Mouse (Mus musculus) limb, embryonic 11.5 days (tissue): ENCODE results near the gene Plcl2. TPM values are rescaled to one million over a fixed set of nuclear protein-coding genes. Genes with fewer than 3 reads are reported as not detected.
"Not testable (repeated sequence)": the region's sequence is repeated elsewhere in the genome, so short reads cannot be mapped to it uniquely, and the experiment has no call there.

Source experiments
- ATAC-seq: fragments of 200-750 bp; cut with Nextera tagmentation; 2 replicates; pipeline ENCODE4 v1.8.0; 2017; ENCODE audit warnings: low read depth; ENCODE audit not compliant: insufficient number of reproducible peaks, low FRiP score, low TSS enrichment
- DNase-seq: peaks from one replicate; pipeline ENCODE4 v3.0.0-alpha.2; 2015; ENCODE audit warnings: low spot score
- H3K27ac ChIP-seq: fragments of 300-500 bp; sonication (generic); replicated peaks from 2 replicates; pipeline ENCODE4 v1.5.1; 2014; ENCODE audit warnings: low read depth, mild to moderate bottlenecking, low read length
- H3K27me3 ChIP-seq: fragments of 300-500 bp; sonication (generic); 2 replicates; pipeline ENCODE4 v1.6.1; 2014; ENCODE audit warnings: mild to moderate bottlenecking, low read length, mixed read lengths; ENCODE audit not compliant: control insufficient read depth, insufficient read depth
- H3K36me3 ChIP-seq: fragments of 300-500 bp; sonication (generic); 2 replicates; pipeline ENCODE4 v1.6.1; 2014; ENCODE audit warnings: mild to moderate bottlenecking, low read length, moderate library complexity, mixed read lengths; ENCODE audit not compliant: control insufficient read depth, insufficient read depth
- H3K4me1 ChIP-seq: fragments of 300-500 bp; sonication (generic); 2 replicates; pipeline ENCODE4 v1.6.1; 2014; ENCODE audit warnings: low read length, mixed read lengths; ENCODE audit not compliant: control insufficient read depth, insufficient read depth
- H3K4me2 ChIP-seq: fragments of 300-500 bp; sonication (generic); 2 replicates; pipeline ENCODE4 v1.6.1; 2014; ENCODE audit warnings: low read depth, mild to moderate bottlenecking, moderate library complexity; ENCODE audit not compliant: severe bottlenecking
- H3K4me3 ChIP-seq: fragments of 300-500 bp; sonication (generic); 2 replicates; pipeline ENCODE4 v1.5.1; 2014; ENCODE audit warnings: low read depth, low read length
- H3K9ac ChIP-seq: fragments of 300-500 bp; sonication (generic); 2 replicates; pipeline ENCODE4 v1.6.1; 2014; ENCODE audit warnings: mild to moderate bottlenecking, low read length
- H3K9me3 ChIP-seq: fragments of 300-500 bp; sonication (generic); 2 replicates; pipeline ENCODE4 v1.6.1; 2016; ENCODE audit warnings: low read length; ENCODE audit not compliant: control insufficient read depth
- WGBS: fragments of 180-500 bp; shearing (Covaris S2); extraction: QIAGEN DNeasy Blood & Tissue Kit; methylation state at CpG from one replicate; pipeline ENCODE4 v1.1.7; 2014; 5-methylcytosine and 5-hydroxymethylcytosine counted together
- polyA plus RNA-seq: library from polyadenylated mRNA; unstranded; fragments of >200 nt; fragmentation: Nextera tagmentation; extraction: Ambion mirVana; gene quantifications from 2 replicates; pipeline ENCODE4 v1.2.1, GENCODE M21; 2014

The Plcl2 gene
- polyA plus RNA-seq, 1 experiment from 2014 or later, result 5.3 TPM

DNA sequence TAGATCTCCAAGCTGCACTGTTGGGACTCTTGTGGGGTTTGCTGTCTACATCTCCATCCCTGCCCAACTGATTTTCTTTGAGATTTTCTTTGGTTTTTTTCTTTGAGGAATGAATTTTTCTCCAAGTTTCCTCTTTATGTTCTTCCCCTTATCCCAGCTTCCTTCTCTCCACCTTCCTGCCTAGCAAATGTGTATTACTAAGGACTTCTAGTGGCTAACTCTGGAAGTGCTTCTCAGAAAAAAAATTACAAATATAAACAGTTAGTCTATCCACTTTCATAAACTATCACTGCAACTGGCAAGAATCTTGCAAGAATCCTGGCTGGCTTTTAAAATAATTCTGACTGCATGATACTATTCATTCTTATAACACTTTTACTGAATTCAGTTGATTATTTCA, 119.5 kb downstream of the Plcl2 start:
- DNase-seq, result no peak
- Histone ChIP-seq H3K36me3 (no peaks in the 10 kb centered on the region), H3K9me3 (no peaks in the 10 kb centered on the region)

GRCm38 (mm10) chr17:50630992-50631391, 121.8 kb downstream of the Plcl2 start:
- ATAC-seq, DNase-seq, H3K36me3 ChIP-seq, H3K4me1 ChIP-seq, H3K4me3 ChIP-seq, H3K4me2 ChIP-seq, H3K9ac ChIP-seq, H3K27ac ChIP-seq, H3K9me3 ChIP-seq, H3K27me3 ChIP-seq: not testable (repeated sequence)

More for the DNA sequence above, 119.5 kb downstream of the Plcl2 start:
- no peaks in the 10 kb centered on the region for H3K4me1 ChIP-seq
- no peak overlapping the region for H3K27ac ChIP-seq
- no peak overlapping the region for H3K9ac ChIP-seq
- H3K4me2 ChIP-seq, result no peak overlapping the region
- no peak overlapping the region for H3K4me3 ChIP-seq
- no peaks in the 10 kb centered on the region for H3K27me3 ChIP-seq
- ATAC-seq, result no peak

DNA sequence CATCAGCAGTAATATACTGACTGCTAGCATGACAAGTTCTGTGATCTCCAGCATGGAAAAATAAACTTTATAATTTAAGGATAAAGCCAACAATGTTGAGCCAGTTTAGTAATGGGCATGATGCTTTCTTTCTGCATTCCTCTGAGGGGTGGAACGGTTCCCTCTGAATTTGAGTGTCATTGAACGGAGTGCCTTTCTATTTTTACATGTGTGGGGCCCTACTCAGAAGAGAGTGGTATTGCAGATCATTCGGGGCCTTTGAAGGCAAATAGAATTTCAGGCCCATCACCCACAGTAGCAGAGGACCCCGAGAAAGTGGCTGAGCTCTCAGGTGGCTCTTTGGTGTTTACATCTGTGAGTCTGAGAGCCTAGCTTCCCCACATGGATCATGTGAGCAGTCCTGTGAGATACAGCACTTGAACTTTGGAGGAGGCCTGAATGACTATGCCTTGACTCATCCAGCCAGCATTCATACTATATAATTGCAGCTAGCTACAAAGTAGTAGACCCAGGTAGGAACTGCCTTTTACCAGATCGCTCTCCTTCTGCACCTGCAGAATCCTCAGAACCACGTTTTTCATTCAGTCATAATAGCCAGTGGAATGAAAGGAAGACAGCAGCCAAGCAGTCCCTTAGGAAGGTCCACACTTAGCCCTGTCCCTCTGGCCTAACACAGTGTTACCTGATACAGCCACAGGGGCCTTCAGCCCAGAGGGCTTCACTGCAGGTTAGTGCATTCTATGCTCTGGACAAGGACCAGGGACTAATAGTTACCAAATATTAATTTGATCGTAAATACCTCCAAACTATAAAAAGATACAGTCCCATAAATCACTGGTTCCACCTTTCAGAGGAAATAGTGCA, 125.0 kb downstream of the Plcl2 start:
- ATAC-seq (no peak), DNase-seq (no peak)
- Histone ChIP-seq H3K9ac (no peak overlapping the region), H3K36me3 (no peaks in the 10 kb centered on the region), H3K9me3 (no peaks in the 10 kb centered on the region), H3K4me3 (no peak overlapping the region), H3K4me2 (no peak overlapping the region), H3K27me3 (no peaks in the 10 kb centered on the region), H3K27ac (no peak overlapping the region), H3K4me1 (no peaks in the 10 kb centered on the region)
- 81% methylated on average over 7 of the region's 7 CpGs for WGBS

GRCm38 (mm10) chr17:50635961-50636585, 126.9 kb downstream of the Plcl2 start:
- Histone ChIP-seq H3K27me3 (no peaks in the 10 kb centered on the region), H3K9ac (no peak overlapping the region), H3K4me2 (no peak overlapping the region), H3K4me1 (no peaks in the 10 kb centered on the region), H3K27ac (no peak overlapping the region), H3K9me3 (no peaks in the 10 kb centered on the region), H3K36me3 (no peaks in the 10 kb centered on the region), H3K4me3 (no peak overlapping the region)
- no peak for ATAC-seq
- DNase-seq, result no peak
- 72% methylated on average over 8 of the region's 8 CpGs for WGBS

GRCm38 (mm10) chr17:50638791-50639190, 129.6 kb downstream of the Plcl2 start:
- ATAC-seq (no peak), DNase-seq (no peak)
- WGBS, result 81% methylated on average over 3 of the region's 3 CpGs
- no peak overlapping the region for H3K27ac ChIP-seq
- no peaks in the 10 kb centered on the region for H3K27me3 ChIP-seq
- no peaks in the 10 kb centered on the region for H3K9me3 ChIP-seq
- H3K36me3 ChIP-seq, result no peaks in the 10 kb centered on the region
- no peak overlapping the region for H3K9ac ChIP-seq
- H3K4me3 ChIP-seq, result no peak overlapping the region
- H3K4me2 ChIP-seq, result no peak overlapping the region
- H3K4me1 ChIP-seq, result no peaks in the 10 kb centered on the region

DNA sequence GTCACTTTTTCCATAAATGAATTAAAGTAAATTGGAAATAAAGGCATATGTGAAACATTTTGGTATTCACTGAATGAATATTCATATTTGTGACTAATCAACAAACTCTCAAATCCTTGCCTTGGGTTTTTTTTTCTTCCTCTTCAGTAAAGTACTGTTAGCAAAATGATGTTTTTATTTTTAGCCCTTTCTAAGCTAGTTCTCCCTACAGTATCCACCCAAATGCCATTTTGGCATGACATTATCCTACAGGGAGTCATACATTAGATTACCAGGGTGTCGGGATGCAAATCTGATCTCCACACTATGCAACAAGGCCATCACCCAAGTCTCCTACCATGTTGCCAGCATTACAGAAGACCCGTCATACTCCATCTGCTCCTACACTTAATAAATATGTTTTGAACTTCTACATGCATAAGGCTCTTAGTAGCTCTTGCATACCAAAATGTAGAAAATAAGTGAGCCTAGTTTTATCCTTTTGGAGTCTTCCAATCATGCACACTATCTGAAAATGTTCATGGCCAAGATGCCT, 131.9 kb downstream of the Plcl2 start:
- no peaks in the 10 kb centered on the region for H3K4me1 ChIP-seq
- H3K4me2 ChIP-seq, result no peak overlapping the region
- H3K9me3 ChIP-seq, result no peaks in the 10 kb centered on the region
- no peak overlapping the region for H3K9ac ChIP-seq
- 97% methylated on average over 2 of the region's 2 CpGs for WGBS
- ATAC-seq (no peak), DNase-seq (no peak)
- no peak overlapping the region for H3K27ac ChIP-seq
- H3K27me3 ChIP-seq, result no peaks in the 10 kb centered on the region
- no peaks in the 10 kb centered on the region for H3K36me3 ChIP-seq
- H3K4me3 ChIP-seq, result no peak overlapping the region

DNA sequence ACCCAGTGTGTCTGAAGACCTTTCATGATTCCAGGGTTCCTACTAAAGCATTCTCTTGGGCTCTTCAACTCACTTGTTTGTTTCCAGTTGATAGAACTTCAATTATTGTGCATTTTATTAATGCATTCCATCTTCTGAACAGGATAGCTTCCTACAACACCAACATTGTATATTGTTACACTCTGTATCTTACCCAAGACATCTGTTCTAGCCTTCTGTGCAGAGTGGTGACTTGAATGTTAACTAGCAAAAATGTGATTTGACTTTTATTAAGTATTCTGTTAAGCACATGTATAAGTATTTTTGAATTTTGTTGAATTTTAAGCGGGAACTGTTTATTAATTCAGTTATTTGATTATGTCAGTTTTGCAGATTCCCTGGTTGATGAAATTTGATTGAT, 132.7 kb downstream of the Plcl2 start:
- DNase-seq (no peak), ATAC-seq (no peak)
- H3K9ac ChIP-seq, result no peak overlapping the region
- no peaks in the 10 kb centered on the region for H3K27me3 ChIP-seq
- 96% methylated on average over 1 of the region's 1 CpGs for WGBS
- no peak overlapping the region for H3K4me2 ChIP-seq
- H3K36me3 ChIP-seq, result no peaks in the 10 kb centered on the region
- no peaks in the 10 kb centered on the region for H3K9me3 ChIP-seq
- H3K27ac ChIP-seq, result no peak overlapping the region
- no peaks in the 10 kb centered on the region for H3K4me1 ChIP-seq
- no peak overlapping the region for H3K4me3 ChIP-seq

- H3K4me3 ChIP-seq, result no peak overlapping the region
- ATAC-seq, result no peak
- H3K36me3 ChIP-seq, result no peaks in the 10 kb centered on the region
- no peak for DNase-seq
- H3K27me3 ChIP-seq, result no peaks in the 10 kb centered on the region
- H3K4me2 ChIP-seq, result no peak overlapping the region
- no peak overlapping the region for H3K9ac ChIP-seq
- no peaks in the 10 kb centered on the region for H3K9me3 ChIP-seq
- WGBS, result 55% methylated on average over 6 of the region's 6 CpGs
- H3K27ac ChIP-seq, result no peak overlapping the region
- no peaks in the 10 kb centered on the region for H3K4me1 ChIP-seq
These were observed 134.2 kb downstream of the Plcl2 start for GRCm38 (mm10) chr17:50643356-50643755.
